Mouse (Mus musculus) forebrain, postnatal 0 days (tissue): Measurements from ENCODE around the gene Clec16a. TPM values are rescaled to one million over a fixed set of nuclear protein-coding genes. Genes with fewer than 3 reads are reported as not detected.

Experiments
- ATAC-seq: fragments of 200-750 bp; cut with Nextera tagmentation; 2 replicates; pipeline ENCODE4 v1.8.0; 2017; ENCODE audit warnings: mild to moderate bottlenecking, moderate library complexity
- DNase-seq: peaks from one replicate; pipeline ENCODE4 v3.0.0-alpha.2; 2015
- H3K27ac ChIP-seq: fragments of 300-500 bp; sonication (generic); 2 replicates; pipeline ENCODE4 v1.5.1; 2014; ENCODE audit warnings: low read depth, mild to moderate bottlenecking, antibody characterized with exemption, low read length, moderate library complexity, mixed read lengths
- H3K27me3 ChIP-seq: fragments of 300-500 bp; sonication (generic); 2 replicates; pipeline ENCODE4 v1.6.1; 2014; ENCODE audit warnings: mild to moderate bottlenecking, low read length, mixed read lengths; ENCODE audit not compliant: insufficient read depth
- H3K36me3 ChIP-seq: fragments of 300-500 bp; sonication (generic); 2 replicates; pipeline ENCODE4 v1.6.1; 2014; ENCODE audit warnings: mild to moderate bottlenecking, moderate library complexity; ENCODE audit not compliant: insufficient read depth
- H3K4me1 ChIP-seq: fragments of 300-500 bp; sonication (generic); 2 replicates; pipeline ENCODE4 v1.6.1; 2014; ENCODE audit warnings: antibody characterized with exemption; ENCODE audit not compliant: insufficient read depth
- H3K4me2 ChIP-seq: fragments of 300-500 bp; sonication (generic); 2 replicates; pipeline ENCODE4 v1.6.1; 2014; ENCODE audit warnings: low read depth, mild to moderate bottlenecking, moderate library complexity
- H3K4me3 ChIP-seq: fragments of 300-500 bp; sonication (generic); 2 replicates; pipeline ENCODE4 v1.5.1; 2014; ENCODE audit warnings: low read depth, low read length, mixed read lengths
- H3K9ac ChIP-seq: fragments of 300-500 bp; sonication (generic); 2 replicates; pipeline ENCODE4 v1.6.1; 2014; ENCODE audit warnings: mild to moderate bottlenecking
- H3K9me3 ChIP-seq: fragments of 300-500 bp; sonication (generic); 2 replicates; pipeline ENCODE4 v1.6.1; 2016; ENCODE audit warnings: low read length
- CTCF ChIP-seq: sonication (generic); IDR thresholded peaks from 2 replicates; pipeline ENCODE4 v1.5.1; 2016; ENCODE audit warnings: antibody characterized with exemption, control low read depth, low read depth
- WGBS: fragments of 180-500 bp; shearing (Covaris S2); extraction: QIAGEN DNeasy Blood & Tissue Kit; methylation state at CpG from one replicate; pipeline ENCODE4 v1.1.7; 2014; 5-methylcytosine and 5-hydroxymethylcytosine counted together
- polyA plus RNA-seq: library from polyadenylated mRNA; unstranded; fragments of >200 nt; fragmentation: Nextera tagmentation; extraction: Ambion mirVana; gene quantifications from 2 replicates; pipeline ENCODE4 v1.2.1, GENCODE M21; 2015
- total RNA-seq: library from RNA; depleted of rRNA; stranded (reverse); fragments of >200 nt; gene quantifications from 2 replicates; pipeline ENCODE4 v1.2.3, GENCODE M21; 2014

Gene Clec16a
- total and polyA plus RNA-seq, 2 experiments from 2014 or later = 52.3 to 65.8 TPM

DNA sequence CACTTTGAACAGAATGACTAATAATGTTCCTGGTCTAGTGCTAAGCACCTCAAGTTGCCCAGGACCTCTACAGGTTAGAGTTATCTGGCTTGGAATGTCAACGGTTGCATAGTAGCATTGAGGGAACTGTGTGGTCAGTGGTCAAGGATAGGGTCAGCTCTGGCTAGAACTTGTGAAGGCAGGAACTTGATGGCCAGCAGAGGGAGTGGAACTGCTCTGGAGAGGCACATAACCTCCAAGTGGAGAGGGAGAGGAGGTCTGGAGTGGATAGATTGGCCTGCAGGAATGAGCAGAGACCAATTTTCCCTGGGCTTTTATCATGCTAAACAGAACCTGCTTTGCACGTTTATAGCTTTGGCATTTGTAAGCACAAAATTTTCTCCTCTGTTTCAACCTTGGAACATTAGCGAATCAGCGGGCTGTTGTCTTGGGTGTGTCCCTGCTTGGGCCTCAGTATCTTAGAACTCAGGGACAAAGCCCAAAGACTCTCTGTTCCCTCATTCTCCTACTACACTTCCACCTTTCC lies 83.0 kb downstream of the Clec16a start:
- Histone ChIP-seq H3K4me3 (no peak overlapping the region), H3K27ac (no peak overlapping the region), H3K4me2 (no peak overlapping the region), H3K27me3 (no peaks in the 10 kb centered on the region), H3K9ac (no peak overlapping the region), H3K9me3 (no peaks in the 10 kb centered on the region), H3K36me3 (peaks cover 23% of the 10 kb centered on the region), H3K4me1 (no peaks in the 10 kb centered on the region)
- DNase-seq (no peak), ATAC-seq (no peak)
- 80% methylated on average over 4 of the region's 4 CpGs for WGBS
- no peak for TF ChIP-seq CTCF

DNA sequence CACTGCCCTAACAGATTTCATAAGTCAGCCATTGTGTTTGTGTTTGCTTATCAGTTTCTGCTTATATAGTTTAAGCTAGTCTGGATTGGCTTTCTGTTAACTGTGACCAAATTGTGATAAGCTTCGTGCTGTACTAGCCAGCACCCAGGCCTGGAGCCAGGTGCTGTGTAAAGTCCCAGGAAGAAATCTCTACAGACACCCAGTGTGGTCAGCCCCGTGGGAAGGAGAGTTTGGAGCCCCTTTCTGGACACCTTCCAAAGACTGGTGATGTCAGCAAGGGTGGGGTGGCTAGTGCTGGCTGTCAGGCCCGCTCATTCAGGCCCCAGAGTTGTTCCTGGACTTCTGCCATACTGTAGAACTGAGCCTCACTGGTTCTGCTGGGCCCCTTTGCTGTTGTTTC lies 83.8 kb downstream of the Clec16a start:
- H3K27ac ChIP-seq = no peak overlapping the region
- H3K9ac ChIP-seq = no peak overlapping the region
- H3K27me3 ChIP-seq = no peaks in the 10 kb centered on the region
- no peak for ATAC-seq
- TF ChIP-seq CTCF = no peak
- no peaks in the 10 kb centered on the region for H3K4me1 ChIP-seq
- peaks cover 23% of the 10 kb centered on the region for H3K36me3 ChIP-seq
- no peaks in the 10 kb centered on the region for H3K9me3 ChIP-seq
- WGBS = 33% methylated on average over 3 of the region's 3 CpGs
- no peak overlapping the region for H3K4me2 ChIP-seq
- no peak overlapping the region for H3K4me3 ChIP-seq
- no peak for DNase-seq

DNA sequence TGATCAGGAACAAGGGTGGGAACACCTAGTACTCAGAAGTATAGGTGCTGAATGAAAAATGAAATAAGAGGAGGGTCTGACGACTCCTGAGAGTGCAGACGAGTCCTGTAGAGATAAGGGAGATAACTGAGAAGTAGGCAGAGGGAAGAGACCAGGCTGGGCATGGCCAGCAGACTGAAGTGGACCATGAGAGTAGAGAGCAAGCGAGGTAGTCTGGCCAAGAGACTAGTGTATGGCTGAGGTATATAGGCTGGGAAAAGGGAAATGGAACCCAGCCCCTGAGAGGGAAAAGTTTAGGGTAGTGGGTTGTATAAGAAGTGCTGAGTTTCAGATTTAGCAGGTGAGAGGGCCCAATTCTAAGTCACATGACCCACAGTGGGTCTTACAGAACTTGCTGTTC lies 84.2 kb downstream of the Clec16a start:
- WGBS = 85% methylated on average over 3 of the region's 3 CpGs
- no peak for TF ChIP-seq CTCF
- H3K27me3 ChIP-seq = no peaks in the 10 kb centered on the region
- ATAC-seq = no peak
- peaks cover 23% of the 10 kb centered on the region for H3K36me3 ChIP-seq
- no peak for DNase-seq
- no peak overlapping the region for H3K27ac ChIP-seq
- no peak overlapping the region for H3K4me2 ChIP-seq
- no peaks in the 10 kb centered on the region for H3K9me3 ChIP-seq
- no peaks in the 10 kb centered on the region for H3K4me1 ChIP-seq
- no peak overlapping the region for H3K9ac ChIP-seq
- H3K4me3 ChIP-seq = no peak overlapping the region

DNA sequence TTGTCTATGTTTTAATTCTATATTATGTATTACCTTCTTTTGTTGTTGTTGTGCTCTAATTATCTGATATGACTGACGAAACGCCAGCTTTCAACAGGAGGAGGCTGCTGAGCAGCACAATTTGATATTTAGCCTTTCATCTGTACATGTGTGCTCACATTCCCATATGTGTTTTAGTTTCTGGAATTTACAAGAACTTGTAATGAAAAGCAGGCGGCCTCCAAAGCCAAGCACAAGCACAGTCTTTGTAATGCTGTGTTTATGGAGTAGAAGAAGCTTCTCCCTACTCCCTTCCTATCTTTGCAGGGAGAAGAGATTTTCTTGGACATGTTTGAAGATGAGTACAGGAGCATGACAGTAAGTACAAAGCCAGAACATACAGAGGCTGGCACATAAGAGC lies 89.8 kb downstream of the Clec16a start:
- Histone ChIP-seq H3K4me3 (no peak overlapping the region), H3K36me3 (peaks cover 14% of the 10 kb centered on the region), H3K27me3 (no peaks in the 10 kb centered on the region), H3K9me3 (no peaks in the 10 kb centered on the region), H3K4me2 (no peak overlapping the region), H3K27ac (no peak overlapping the region), H3K4me1 (no peaks in the 10 kb centered on the region), H3K9ac (no peak overlapping the region)
- WGBS = 82% methylated on average over 3 of the region's 3 CpGs
- DNase-seq (no peak), ATAC-seq (no peak)
- TF ChIP-seq CTCF = no peak

DNA sequence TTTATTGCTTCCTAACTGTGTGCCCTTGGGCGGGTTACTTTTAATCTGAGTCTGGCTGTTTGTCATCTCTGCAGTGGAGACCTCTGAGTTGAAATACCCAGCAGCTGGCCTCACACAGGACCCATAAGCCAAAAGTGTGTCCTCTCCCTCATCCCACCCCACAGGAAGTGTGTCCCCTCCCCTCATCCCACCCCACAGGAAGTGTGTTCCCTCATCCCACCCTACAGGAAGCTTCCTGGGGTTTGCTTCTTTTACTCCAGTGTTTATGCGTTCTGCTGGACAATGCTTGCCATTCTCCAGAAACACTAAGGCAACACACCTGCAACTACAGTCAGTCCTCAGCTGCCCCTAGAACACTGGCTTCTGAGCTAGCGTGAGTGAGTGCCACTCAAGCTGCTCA lies 92.8 kb downstream of the Clec16a start:
- WGBS = 60% methylated on average over 3 of the region's 3 CpGs
- Histone ChIP-seq H3K4me2 (no peak overlapping the region), H3K4me1 (no peaks in the 10 kb centered on the region), H3K27me3 (no peaks in the 10 kb centered on the region), H3K36me3 (peaks cover 6% of the 10 kb centered on the region), H3K27ac (no peak overlapping the region), H3K9ac (no peak overlapping the region), H3K9me3 (no peaks in the 10 kb centered on the region), H3K4me3 (no peak overlapping the region)
- DNase-seq (no peak), ATAC-seq (no peak)
- TF ChIP-seq CTCF = no peak

DNA sequence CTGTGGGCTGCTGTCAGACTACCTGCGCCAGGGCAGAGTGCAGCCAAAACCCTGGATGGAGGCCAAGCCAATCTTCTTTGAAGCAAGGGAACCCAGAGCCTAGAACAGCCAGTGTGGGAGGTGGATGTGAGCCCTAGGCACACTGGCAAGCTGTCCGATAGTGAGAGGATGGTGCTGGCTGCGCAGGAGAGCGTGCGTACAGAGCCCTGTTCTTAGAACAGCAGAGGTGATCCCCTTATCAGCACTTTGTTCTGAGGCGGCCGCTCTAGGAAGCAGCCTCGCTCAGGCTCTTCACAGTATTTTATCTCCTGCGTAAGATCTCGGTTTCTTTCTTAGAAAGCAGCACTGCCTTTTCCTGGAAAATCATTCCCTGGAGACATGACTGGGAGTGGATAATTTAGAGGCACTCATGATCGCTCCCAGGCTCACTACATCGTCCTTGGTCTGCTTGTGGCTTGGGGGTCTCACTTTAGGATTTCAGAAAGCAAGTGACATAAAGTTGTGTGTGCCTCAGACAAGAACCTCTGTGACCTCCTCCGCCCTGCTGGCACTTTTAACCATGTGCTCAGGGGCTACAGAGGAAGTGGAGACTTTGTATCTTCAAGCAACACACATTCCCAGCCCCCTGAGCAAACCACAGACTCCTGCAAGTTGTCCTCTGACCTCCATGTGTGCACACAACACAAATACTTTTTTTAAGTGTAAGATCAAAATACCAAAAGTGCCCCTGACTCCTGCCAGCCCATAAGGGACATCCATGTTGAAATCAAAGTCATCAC lies 94.2 kb downstream of the Clec16a start:
- 88% methylated on average over 13 of the region's 13 CpGs for WGBS
- Histone ChIP-seq H3K4me2 (no peak overlapping the region), H3K27me3 (no peaks in the 10 kb centered on the region), H3K4me3 (no peak overlapping the region), H3K9me3 (no peaks in the 10 kb centered on the region), H3K9ac (no peak overlapping the region), H3K36me3 (peaks cover 6% of the 10 kb centered on the region; the same call in 1 of the 2 replicates), H3K27ac (no peak overlapping the region), H3K4me1 (no peaks in the 10 kb centered on the region)
- DNase-seq = no peak
- no peak for ATAC-seq
- no peak for TF ChIP-seq CTCF

DNA sequence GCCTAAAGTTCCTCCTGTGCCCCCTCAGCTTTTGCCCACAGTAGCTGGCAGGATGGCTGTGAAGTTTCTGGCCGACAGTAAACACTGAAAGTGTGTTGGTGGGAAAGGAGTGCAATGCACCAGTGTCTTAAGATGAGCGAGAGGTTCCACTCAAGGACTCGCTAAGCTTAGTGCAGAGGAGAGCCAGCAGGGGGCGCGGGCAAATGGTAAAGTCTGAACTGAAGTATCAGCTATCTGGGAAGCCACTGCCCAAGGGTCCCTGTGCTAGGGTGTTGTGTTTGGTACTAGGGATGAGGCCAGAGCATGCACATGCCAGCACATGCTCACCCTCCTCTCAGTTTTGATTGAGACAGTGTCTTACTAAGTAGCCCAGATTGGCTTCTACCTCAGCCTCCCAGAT lies 94.9 kb downstream of the Clec16a start:
- DNase-seq (peak; percentile 84), ATAC-seq (peak; percentile 83)
- H3K4me1 ChIP-seq = no peaks in the 10 kb centered on the region
- H3K27me3 ChIP-seq = no peaks in the 10 kb centered on the region
- peaks cover 5% of the 10 kb centered on the region; the same call in 1 of the 2 replicates for H3K36me3 ChIP-seq
- H3K27ac ChIP-seq = no peak overlapping the region
- TF ChIP-seq CTCF = peak; percentile 88
- H3K9me3 ChIP-seq = no peaks in the 10 kb centered on the region
- H3K4me2 ChIP-seq = no peak overlapping the region
- H3K4me3 ChIP-seq = no peak overlapping the region
- 10% methylated on average over 5 of the region's 5 CpGs for WGBS
- H3K9ac ChIP-seq = no peak overlapping the region
